Mouse (Mus musculus) ovary, adult 2 months (tissue): ENCODE data around the gene Olfr32. TPM values are rescaled to one million over a fixed set of nuclear protein-coding genes. Genes with fewer than 3 reads are reported as not detected.

ENCODE experiments used
- polyA plus RNA-seq: library from polyadenylated mRNA; depleted of rRNA; stranded (reverse); fragments of >200 nt; gene quantifications from 2 replicates; pipeline ENCODE4 v1.2.3, GENCODE M21; 2012; rRNA removed

Olfr32 gene
- polyA plus RNA-seq, result not detected in 2 replicates

DNA sequence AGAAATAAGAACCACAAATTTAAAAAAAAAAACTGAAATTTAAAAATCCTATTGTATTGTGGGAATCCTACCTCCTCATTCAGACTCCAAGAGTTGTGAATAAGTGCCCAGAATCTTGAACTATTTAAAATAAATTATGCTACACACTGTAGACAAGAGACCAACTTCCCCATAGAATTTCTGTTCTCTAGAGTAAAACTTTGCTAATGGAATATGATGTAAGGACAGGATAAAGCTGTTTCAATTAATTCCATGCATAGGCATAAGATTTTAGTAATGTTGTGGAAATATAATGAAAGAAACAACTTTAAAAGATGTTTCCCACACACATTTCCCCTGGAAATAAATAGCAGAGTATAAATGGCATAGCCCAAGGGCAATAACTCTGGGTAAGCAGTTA lies at the start of gene Olfr32:
Olfr32 (minus strand) TSS at position 101 of the 400 bp plus-strand sequence.

DNA sequence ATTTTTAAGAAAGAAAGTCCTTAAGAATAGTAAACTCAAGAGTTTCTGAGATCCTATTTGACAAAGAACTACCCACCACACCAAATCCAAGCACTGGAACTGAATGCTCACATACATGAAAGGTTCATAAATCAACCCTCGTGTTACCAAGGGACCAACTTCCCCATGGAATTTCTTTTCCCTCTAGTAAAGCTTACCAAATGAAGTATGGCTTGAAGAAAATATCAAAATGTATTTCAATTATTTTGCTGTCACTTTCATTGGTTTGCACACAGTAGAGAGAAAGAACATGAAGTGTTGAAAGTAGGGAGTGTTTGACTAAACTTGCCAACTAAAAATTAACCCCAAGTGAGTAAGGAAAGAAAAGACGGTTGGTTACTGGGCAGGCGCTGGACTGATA lies 10.9 kb upstream of the Olfr32 start, which contains the start of gene Olfr1270:
Olfr1270 (minus strand) TSS at position 101 of the 400 bp plus-strand sequence.

DNA sequence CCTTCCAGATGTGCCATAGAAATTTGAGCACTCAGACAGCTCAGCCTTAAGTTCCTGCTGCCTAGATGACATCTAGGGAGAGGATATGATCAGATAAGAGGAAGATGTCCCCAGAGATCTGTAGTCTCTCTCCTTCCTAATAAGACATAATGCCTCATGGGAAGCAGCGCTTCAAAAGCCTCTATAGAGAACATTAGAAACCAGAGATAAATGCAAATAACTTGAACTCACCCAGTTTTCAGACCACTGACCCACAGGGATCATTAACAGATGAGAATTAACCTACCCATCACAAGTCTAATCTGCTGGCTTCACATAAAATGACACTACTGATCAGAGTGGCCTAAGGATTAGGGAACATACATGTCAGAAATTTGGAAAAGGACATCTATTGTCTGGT lies 20.8 kb downstream of the Olfr32 start, which contains the start of gene Olfr1269:
Olfr1269 (minus strand) TSS at position 101 of the 400 bp plus-strand sequence.

Other genes starting within 250 kb of the Olfr32 start
- not detected in 2 replicates for gene Olfr1258, start 215.0 kb downstream of the Olfr32 start, polyA plus RNA-seq
- not detected in 2 replicates for gene Olfr1259, start 193.6 kb downstream of the Olfr32 start, polyA plus RNA-seq
- not detected in 2 replicates for gene Olfr1260, start 168.0 kb downstream of the Olfr32 start, polyA plus RNA-seq
- not detected in 2 replicates for gene Olfr1261, start 151.1 kb downstream of the Olfr32 start, polyA plus RNA-seq
- not detected in 2 replicates for gene Olfr1262, start 142.2 kb downstream of the Olfr32 start, polyA plus RNA-seq
- not detected in 2 replicates for gene Olfr1263, start 130.2 kb downstream of the Olfr32 start, polyA plus RNA-seq
- not detected in 2 replicates for gene Olfr1264, start 116.7 kb downstream of the Olfr32 start, polyA plus RNA-seq
- gene Olfr1265, start 107.0 kb downstream of the Olfr32 start, polyA plus RNA-seq, result not detected in 2 replicates
- not detected in 2 replicates for gene Olfr140, start 78.7 kb downstream of the Olfr32 start, polyA plus RNA-seq
- gene Olfr1269, start 20.9 kb downstream of the Olfr32 start, polyA plus RNA-seq, result not detected in 2 replicates
- gene Olfr1270, start 10.8 kb upstream of the Olfr32 start, polyA plus RNA-seq, result not detected in 2 replicates
- not detected in 2 replicates for gene Olfr1506, start 82.2 kb upstream of the Olfr32 start, polyA plus RNA-seq
- not detected in 2 replicates for gene Olfr142, start 115.3 kb upstream of the Olfr32 start, polyA plus RNA-seq
- gene Olfr1271, start 128.7 kb upstream of the Olfr32 start, polyA plus RNA-seq, result not detected in 2 replicates
- gene Olfr1272, start 150.5 kb upstream of the Olfr32 start, polyA plus RNA-seq, result not detected in 2 replicates
- gene Gm13769, start 179.9 kb upstream of the Olfr32 start, polyA plus RNA-seq, result not detected in 2 replicates